Mouse (Mus musculus): ENCODE results near the gene Gm5771.
"Not testable (repeated sequence)": the region's sequence is repeated elsewhere in the genome, so short reads cannot be mapped to it uniquely, and the experiment has no call there.

Gene Gm5771

DNA sequence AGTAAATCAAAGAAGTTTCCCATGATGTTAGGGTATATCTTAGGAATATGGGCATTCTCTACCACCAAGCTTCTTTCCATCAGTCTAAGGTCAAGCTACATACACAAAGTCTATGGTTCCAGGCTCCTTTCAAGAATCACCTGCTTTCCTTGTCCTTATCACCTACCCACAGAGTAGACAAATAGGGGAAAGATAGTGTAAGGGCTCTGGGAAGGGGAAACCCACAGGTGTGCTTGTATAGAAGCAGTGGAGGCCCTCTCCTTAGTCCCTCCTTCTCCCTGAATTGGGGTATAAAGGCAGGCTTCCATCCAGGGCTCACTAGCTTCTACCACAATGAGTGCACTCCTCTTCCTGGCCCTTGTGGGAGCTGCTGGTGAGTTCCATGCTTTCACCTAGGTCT lies at the start of gene Gm5771:
TSS of gene Gm5771 (plus strand) at position 301 of the 400 bp plus-strand sequence.
- not testable (repeated sequence) for DNase-seq (ENCODE audit: low spot score in 2 of 2)

DNA sequence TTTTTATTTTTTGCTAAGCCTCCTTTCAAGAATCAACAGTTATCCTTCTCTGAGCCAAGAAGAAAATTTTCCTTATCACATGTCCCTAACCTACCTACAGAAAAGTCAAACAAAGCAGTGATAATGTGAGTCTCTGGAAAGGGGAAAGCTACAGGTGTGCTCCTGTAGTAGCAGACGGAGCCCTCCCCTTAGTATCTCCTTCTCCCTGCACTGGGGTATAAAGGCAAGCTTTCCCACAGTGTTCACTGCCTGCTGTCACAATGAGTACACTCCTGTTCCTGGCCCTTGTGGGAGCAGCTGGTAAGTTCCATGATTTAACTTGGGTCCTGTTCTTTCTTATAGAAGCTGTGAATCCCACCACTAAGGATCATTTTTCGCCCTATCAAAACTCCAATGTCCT lies 38.2 kb upstream of the Gm5771 start, which contains the start of gene Try10:
TSS of gene Try10 (plus strand) at position 174 of the 400 bp plus-strand sequence.
- DNase-seq (ENCODE audit: low spot score in 2 of 2): no peak

DNA sequence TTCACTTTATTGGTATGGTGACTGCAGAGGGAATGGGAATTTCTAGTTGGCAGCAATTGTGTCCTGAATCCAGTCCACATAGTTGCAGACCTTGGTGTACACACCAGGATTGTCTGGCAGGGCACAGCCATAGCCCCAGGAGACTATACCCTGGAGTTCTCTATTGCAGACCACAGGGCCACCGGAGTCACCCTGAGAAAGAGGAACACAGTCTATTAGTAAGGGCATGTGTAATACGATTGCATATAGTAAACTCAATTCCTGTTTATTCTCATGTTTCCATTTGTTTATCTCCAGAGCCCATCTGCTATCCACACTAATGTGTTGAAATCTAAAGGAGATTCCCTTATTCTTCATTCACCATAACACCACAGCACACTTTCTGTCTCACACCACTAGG lies 18.4 kb upstream of the Gm5771 start:
- not testable (repeated sequence) for DNase-seq (ENCODE audit: low spot score in 2 of 2)

DNA sequence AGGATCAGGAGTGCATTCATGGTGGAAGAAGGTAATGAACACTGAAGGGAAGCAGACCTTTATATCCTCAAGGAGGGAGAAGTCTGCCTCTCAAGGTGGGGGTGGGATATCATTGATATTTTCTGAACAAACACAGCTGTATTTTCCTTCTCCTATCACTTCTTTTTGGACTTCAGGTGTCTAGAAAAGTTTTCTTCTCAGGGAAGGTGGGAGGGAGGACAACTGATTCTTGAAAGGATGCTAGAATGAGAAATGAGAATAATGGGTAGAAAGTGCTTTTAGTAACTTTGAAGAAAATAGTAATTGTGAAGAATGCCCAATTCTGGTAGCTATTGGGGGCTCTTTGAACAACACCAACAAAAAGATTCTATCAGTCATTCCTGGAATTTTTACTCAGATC lies 14.6 kb upstream of the Gm5771 start, which contains the start of gene Prss3:
TSS of gene Prss3 (minus strand) at position 101 of the 400 bp plus-strand sequence.
- DNase-seq (ENCODE audit: low spot score in 2 of 2): not testable (repeated sequence)

GRCm38 (mm10) chr6:41386781-41387180 lies 5.4 kb upstream of the Gm5771 start:
- no peak for DNase-seq (ENCODE audit: low spot score in 2 of 2)

DNA sequence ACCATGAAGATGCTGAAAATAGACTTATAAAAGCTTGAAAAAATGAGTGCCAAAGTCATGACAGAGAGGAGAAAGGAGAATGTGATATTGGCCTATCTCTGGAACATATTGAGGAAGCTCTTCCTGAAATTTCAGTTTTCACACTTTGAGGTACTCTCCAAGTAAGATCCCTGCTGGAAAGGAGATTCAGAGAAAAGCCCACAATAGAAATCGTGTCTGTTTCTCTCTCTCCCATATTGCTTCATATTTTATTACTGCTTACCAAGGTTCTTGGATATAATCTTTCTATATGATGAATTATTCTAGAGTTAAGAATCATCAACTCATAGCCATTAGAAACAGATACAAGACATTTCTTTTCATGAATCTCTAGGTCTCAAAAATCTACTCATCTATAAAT lies 516 bp upstream of the Gm5771 start:
- DNase-seq (ENCODE audit: low spot score in 2 of 2): not testable (repeated sequence)

- DNase-seq (ENCODE audit: low spot score in 2 of 2): not testable (repeated sequence)
Observed at GRCm38 (mm10) chr6:41442261-41442660, 50.1 kb downstream of the Gm5771 start.

DNA sequence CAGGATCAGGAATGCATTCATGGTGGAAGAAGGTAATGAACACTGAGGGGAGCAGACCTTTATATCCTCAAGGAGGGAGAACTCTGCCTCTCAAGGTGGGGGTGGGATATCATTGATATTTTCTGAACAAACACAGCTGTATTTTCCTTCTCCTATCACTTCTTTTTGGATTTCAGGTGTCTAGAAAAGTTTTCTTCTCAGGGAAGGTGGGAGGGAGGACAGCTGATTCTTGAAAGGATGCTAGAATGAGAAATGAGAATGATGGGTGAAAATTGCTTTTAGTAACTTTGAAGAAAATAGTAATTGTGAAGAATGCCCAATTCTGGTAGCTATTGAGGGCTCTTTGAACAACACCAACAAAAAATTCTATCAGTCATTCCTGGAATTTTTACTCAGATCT lies 53.9 kb downstream of the Gm5771 start, which contains the start of gene Gm10334:
TSS of gene Gm10334 (minus strand) at position 101 of the 400 bp plus-strand sequence.
- DNase-seq (ENCODE audit: low spot score in 2 of 2): not testable (repeated sequence)

Measured in frontal cortex, postnatal 14 days (tissue).